Mouse (Mus musculus): ENCODE measurements around the gene Unc93a.
"Not testable (repeated sequence)": the region's sequence is repeated elsewhere in the genome, so short reads cannot be mapped to it uniquely, and the experiment has no call there.

DNA sequence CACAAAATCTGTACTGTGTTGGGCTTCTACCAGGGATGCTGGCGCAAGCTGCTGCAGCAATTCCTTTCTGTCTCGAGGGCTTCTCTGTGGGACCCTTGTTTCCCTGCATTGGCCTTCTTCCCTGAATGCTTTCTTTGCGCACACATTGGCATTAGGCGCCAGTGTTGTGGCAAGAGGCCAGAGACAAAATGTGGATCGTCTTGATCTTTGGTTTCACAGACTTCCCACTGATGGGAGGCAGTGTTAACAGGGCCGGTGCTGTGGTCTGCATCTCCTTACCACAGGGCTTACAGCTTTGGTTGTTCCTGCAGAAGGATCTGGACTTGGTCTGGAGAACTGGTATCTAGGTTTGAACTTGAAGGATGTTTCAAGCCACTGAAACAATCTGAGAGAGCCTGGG, 3.7 kb upstream of the Unc93a start:
- not testable (repeated sequence) for TF ChIP-seq CTCF, POLR2A (IDR thresholded peaks at IDR 0.05; ENCODE audit: insufficient read depth, low read depth, low read length)
